Mouse (Mus musculus): Measurements from ENCODE around the gene Sema4d. TPM values are rescaled to one million over a fixed set of nuclear protein-coding genes. Genes with fewer than 3 reads are reported as not detected.

The Sema4d gene
- polyA plus RNA-seq, 1 experiment from 2014 or later = 17.4 TPM

DNA sequence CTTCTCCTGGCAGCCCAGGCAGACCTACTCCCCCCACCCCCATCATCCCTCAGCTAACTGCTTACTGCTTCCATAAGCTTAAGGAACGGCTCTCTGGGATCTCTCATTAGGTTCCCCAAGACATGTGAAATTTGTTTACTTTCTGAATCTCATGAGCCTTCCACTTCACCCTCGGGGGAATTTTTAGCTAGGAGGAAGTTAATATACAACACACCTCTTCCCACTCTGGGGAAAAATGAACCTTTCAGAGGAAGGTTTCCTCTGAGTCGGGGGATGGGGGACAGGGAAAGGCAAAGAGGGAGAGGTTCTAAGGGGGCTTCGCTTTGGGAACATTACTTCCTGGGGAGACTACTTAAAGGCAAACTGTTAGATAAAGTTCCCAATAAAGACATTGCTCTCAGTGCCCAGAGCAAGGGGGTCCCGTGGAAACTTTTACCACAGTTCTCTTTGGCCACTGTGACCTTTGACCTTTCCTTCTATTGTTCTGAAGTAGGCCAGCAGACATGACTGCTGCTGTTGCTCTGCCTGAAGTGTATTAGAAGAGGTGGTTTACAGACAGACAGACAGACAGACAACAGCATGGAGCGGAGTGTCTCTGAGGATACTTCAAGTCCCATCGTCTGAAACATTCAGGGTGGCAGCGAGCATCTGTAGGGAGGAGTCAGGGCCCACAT lies 30.4 kb upstream of the Sema4d start:
- H3K4me2 ChIP-seq (ENCODE audit: low read length) = no peak overlapping the region
- H3K27me3 ChIP-seq (ENCODE audit: control insufficient read depth, insufficient read depth, low read length) = no peaks in the 10 kb centered on the region
- ATAC-seq (ENCODE audit: insufficient number of reproducible peaks, insufficient read depth, low FRiP score, low read depth) = no peak
- H3K36me3 ChIP-seq (ENCODE audit: control insufficient read depth, insufficient read depth, low read length) = no peaks in the 10 kb centered on the region
- no peak overlapping the region for H3K4me3 ChIP-seq (ENCODE audit: control insufficient read depth in 1 of 2, insufficient read depth in 1 of 2, low read depth in 1 of 2, low read length in 2 of 2)
- H3K4me1 ChIP-seq (ENCODE audit: control insufficient read depth in 2 of 2, insufficient read depth in 2 of 2, low read length in 2 of 2) = peaks cover 0 to under 1% of the 10 kb centered on the region in 2 experiments; a peak in 1 of 4 replicates
- H3K9me3 ChIP-seq (ENCODE audit: control insufficient read depth, low read length) = no peaks in the 10 kb centered on the region
- H3K27ac ChIP-seq (replicated peaks in 1 of 2; ENCODE audit: control insufficient read depth in 1 of 2, insufficient read depth in 1 of 2, low read depth in 2 of 2, low read length in 2 of 2) = no peak overlapping the region
- WGBS = 53% methylated on average over 8 of the region's 8 CpGs
- H3K9ac ChIP-seq (ENCODE audit: low read length) = no peak overlapping the region

- Histone ChIP-seq H3K4me1 (ENCODE audit: control insufficient read depth in 2 of 2, insufficient read depth in 2 of 2, low read length in 2 of 2) (peaks cover 8% of the 10 kb centered on the region in 2 experiments; a peak in 3 of 4 replicates), H3K4me3 (ENCODE audit: control insufficient read depth in 1 of 2, insufficient read depth in 1 of 2, low read depth in 1 of 2, low read length in 2 of 2) (no peak overlapping the region), H3K4me2 (ENCODE audit: low read length) (no peak overlapping the region), H3K27me3 (ENCODE audit: control insufficient read depth, insufficient read depth, low read length) (no peaks in the 10 kb centered on the region), H3K9ac (ENCODE audit: low read length) (no peak overlapping the region), H3K9me3 (ENCODE audit: control insufficient read depth, low read length) (no peaks in the 10 kb centered on the region), H3K36me3 (ENCODE audit: control insufficient read depth, insufficient read depth, low read length) (no peaks in the 10 kb centered on the region), H3K27ac (replicated peaks in 1 of 2; ENCODE audit: control insufficient read depth in 1 of 2, insufficient read depth in 1 of 2, low read depth in 2 of 2, low read length in 2 of 2) (no peak overlapping the region)
- ATAC-seq (ENCODE audit: insufficient number of reproducible peaks, insufficient read depth, low FRiP score, low read depth) = no peak
- 42% methylated on average over 3 of the region's 3 CpGs for WGBS
Observed at GRCm38 (mm10) chr13:51821988-51822387, 28.4 kb upstream of the Sema4d start.

DNA sequence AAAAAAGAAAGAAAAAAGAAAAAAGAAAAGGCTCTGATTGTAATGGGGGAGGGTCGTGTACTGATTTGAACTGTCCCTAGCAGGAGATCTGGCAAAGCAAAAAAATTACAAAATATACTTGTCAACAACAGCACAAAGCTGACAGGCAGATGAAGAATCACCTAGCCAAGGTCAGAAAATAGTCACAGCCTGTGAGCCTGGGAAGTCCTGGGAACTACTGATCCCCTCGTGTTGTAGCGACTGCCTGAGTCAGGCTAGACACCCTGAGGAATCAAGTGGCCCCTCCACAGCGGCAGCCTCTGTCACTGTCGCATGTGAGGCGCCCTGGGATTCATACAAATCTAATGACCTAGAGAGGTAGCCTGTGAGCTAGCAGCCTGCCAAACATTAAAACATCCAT lies 25.8 kb upstream of the Sema4d start:
- Histone ChIP-seq H3K36me3 (ENCODE audit: control insufficient read depth, insufficient read depth, low read length) (no peaks in the 10 kb centered on the region), H3K9ac (ENCODE audit: low read length) (no peak overlapping the region), H3K4me2 (ENCODE audit: low read length) (no peak overlapping the region), H3K4me1 (ENCODE audit: control insufficient read depth in 2 of 2, insufficient read depth in 2 of 2, low read length in 2 of 2) (peaks cover 13 to 14% of the 10 kb centered on the region in 2 experiments; a peak in 3 of 4 replicates), H3K27ac (replicated peaks in 1 of 2; ENCODE audit: control insufficient read depth in 1 of 2, insufficient read depth in 1 of 2, low read depth in 2 of 2, low read length in 2 of 2) (no peak overlapping the region), H3K9me3 (ENCODE audit: control insufficient read depth, low read length) (no peaks in the 10 kb centered on the region), H3K27me3 (ENCODE audit: control insufficient read depth, insufficient read depth, low read length) (no peaks in the 10 kb centered on the region), H3K4me3 (ENCODE audit: control insufficient read depth in 1 of 2, insufficient read depth in 1 of 2, low read depth in 1 of 2, low read length in 2 of 2) (no peak overlapping the region)
- no peak for ATAC-seq (ENCODE audit: insufficient number of reproducible peaks, insufficient read depth, low FRiP score, low read depth)
- 58% methylated on average over 6 of the region's 6 CpGs for WGBS

DNA sequence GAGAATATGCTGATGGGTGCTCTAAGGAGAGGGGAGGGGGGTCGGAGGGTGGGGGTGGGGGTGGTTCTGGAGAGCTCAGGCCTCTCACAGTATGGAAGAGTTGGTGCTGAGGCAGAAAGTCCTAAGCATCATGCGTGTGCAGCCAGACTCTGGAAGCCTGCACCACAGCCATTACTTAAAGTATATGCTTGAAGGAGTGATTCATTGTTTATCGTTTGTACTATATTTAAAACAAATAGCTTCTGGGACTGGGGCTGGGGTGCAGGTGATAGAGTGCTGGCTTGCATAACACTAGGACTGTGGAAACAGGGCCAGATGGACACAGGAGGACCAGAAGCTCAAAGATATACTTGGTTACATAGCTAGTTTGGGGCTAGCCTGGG lies 25.4 kb upstream of the Sema4d start:
- Histone ChIP-seq H3K9ac (ENCODE audit: low read length) (no peak overlapping the region), H3K27me3 (ENCODE audit: control insufficient read depth, insufficient read depth, low read length) (no peaks in the 10 kb centered on the region), H3K9me3 (ENCODE audit: control insufficient read depth, low read length) (no peaks in the 10 kb centered on the region), H3K36me3 (ENCODE audit: control insufficient read depth, insufficient read depth, low read length) (no peaks in the 10 kb centered on the region), H3K4me1 (ENCODE audit: control insufficient read depth in 2 of 2, insufficient read depth in 2 of 2, low read length in 2 of 2) (peaks cover 14 to 15% of the 10 kb centered on the region in 2 experiments), H3K4me2 (ENCODE audit: low read length) (no peak overlapping the region), H3K27ac (replicated peaks in 1 of 2; ENCODE audit: control insufficient read depth in 1 of 2, insufficient read depth in 1 of 2, low read depth in 2 of 2, low read length in 2 of 2) (no peak overlapping the region), H3K4me3 (ENCODE audit: control insufficient read depth in 1 of 2, insufficient read depth in 1 of 2, low read depth in 1 of 2, low read length in 2 of 2) (no peak overlapping the region)
- no peak for ATAC-seq (ENCODE audit: insufficient number of reproducible peaks, insufficient read depth, low FRiP score, low read depth)
- 63% methylated on average over 3 of the region's 3 CpGs for WGBS

DNA sequence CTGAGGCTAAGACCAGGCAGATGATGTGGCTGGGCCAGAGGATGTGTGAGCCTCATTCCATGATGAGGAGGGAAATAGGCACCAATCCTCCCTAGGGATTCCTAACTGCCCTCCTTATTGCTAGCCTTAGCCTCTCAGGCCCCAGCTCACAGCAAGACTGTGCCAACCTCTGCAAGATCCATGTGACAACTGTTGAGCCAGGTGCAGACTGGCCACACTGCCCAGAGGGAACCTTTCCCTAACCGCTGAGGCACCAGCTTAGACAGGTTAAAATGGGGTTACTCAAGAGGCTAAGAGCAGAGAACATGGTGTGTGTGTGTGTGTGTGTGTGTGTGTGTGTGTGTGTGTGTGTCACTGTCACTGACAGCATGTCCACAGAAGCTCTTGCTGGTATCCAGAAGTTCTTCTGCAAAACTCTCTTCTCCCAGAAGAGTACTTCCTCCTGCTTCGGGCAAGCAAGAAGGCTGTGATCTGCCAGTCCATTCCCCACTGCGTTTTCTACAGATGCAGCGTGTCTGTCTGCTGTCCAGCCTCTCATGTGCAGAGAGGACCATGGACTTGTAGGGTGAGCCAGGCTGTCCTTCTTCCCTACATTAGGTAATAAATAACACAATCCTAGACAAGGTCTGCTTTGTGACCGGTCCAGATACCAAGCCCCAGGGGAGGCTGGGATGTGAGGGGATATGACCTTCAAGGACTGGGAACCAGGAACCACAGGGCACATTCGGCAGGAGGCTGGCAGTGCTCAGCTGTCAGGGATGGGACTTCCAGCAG lies 24.8 kb upstream of the Sema4d start:
- Histone ChIP-seq H3K4me3 (ENCODE audit: control insufficient read depth in 1 of 2, insufficient read depth in 1 of 2, low read depth in 1 of 2, low read length in 2 of 2) (no peak overlapping the region), H3K36me3 (ENCODE audit: control insufficient read depth, insufficient read depth, low read length) (no peaks in the 10 kb centered on the region), H3K9ac (ENCODE audit: low read length) (no peak overlapping the region), H3K4me2 (ENCODE audit: low read length) (no peak overlapping the region), H3K4me1 (ENCODE audit: control insufficient read depth in 2 of 2, insufficient read depth in 2 of 2, low read length in 2 of 2) (peaks cover 18 to 19% of the 10 kb centered on the region in 2 experiments), H3K27me3 (ENCODE audit: control insufficient read depth, insufficient read depth, low read length) (no peaks in the 10 kb centered on the region), H3K27ac (replicated peaks in 1 of 2; ENCODE audit: control insufficient read depth in 1 of 2, insufficient read depth in 1 of 2, low read depth in 2 of 2, low read length in 2 of 2) (no peak overlapping the region), H3K9me3 (ENCODE audit: control insufficient read depth, low read length) (no peaks in the 10 kb centered on the region)
- no peak for ATAC-seq (ENCODE audit: insufficient number of reproducible peaks, insufficient read depth, low FRiP score, low read depth)
- WGBS = 40% methylated on average over 6 of the region's 6 CpGs

DNA sequence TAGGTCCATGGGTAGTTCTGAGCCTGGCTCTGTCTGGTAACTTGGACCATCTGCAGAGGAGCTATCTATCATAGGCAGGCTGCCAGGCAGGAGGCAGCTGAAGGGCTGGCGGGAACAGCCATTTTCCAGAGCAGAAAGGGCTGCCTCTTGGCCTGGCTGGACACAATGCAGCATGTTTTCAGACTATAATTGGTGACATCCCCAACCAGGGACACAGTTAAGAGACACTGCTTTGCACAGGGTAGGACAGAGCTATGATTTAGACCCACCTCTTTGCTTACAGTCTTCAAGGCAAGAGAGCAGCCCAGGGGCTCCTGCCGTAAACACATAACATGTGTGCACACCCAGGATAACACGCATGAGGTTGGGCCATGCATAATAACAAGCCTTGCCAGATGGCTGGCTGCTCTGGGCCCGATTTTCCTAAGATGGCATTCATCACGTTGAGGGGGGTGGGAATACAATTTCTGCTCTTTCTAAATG lies 23.1 kb upstream of the Sema4d start:
- H3K27ac ChIP-seq (replicated peaks in 1 of 2; ENCODE audit: control insufficient read depth in 1 of 2, insufficient read depth in 1 of 2, low read depth in 2 of 2, low read length in 2 of 2) = peak overlapping the region; percentile 41 to 74
- 64% methylated on average over 5 of the region's 5 CpGs for WGBS
- H3K4me1 ChIP-seq (ENCODE audit: control insufficient read depth in 2 of 2, insufficient read depth in 2 of 2, low read length in 2 of 2) = peaks cover 18 to 19% of the 10 kb centered on the region in 2 experiments
- no peaks in the 10 kb centered on the region for H3K36me3 ChIP-seq (ENCODE audit: control insufficient read depth, insufficient read depth, low read length)
- ATAC-seq (ENCODE audit: insufficient number of reproducible peaks, insufficient read depth, low FRiP score, low read depth) = peak; percentile 51; the same call in 1 of the 2 replicates
- no peak overlapping the region for H3K4me2 ChIP-seq (ENCODE audit: low read length)
- no peaks in the 10 kb centered on the region for H3K27me3 ChIP-seq (ENCODE audit: control insufficient read depth, insufficient read depth, low read length)
- H3K9ac ChIP-seq (ENCODE audit: low read length) = no peak overlapping the region
- H3K4me3 ChIP-seq (ENCODE audit: control insufficient read depth in 1 of 2, insufficient read depth in 1 of 2, low read depth in 1 of 2, low read length in 2 of 2) = no peak overlapping the region
- no peaks in the 10 kb centered on the region for H3K9me3 ChIP-seq (ENCODE audit: control insufficient read depth, low read length)

GRCm38 (mm10) chr13:51815865-51816504 lies 22.4 kb upstream of the Sema4d start:
- peaks cover 18 to 19% of the 10 kb centered on the region in 2 experiments for H3K4me1 ChIP-seq (ENCODE audit: control insufficient read depth in 2 of 2, insufficient read depth in 2 of 2, low read length in 2 of 2)
- ATAC-seq (ENCODE audit: insufficient number of reproducible peaks, insufficient read depth, low FRiP score, low read depth) = peak; percentile 47; the same call in 1 of the 2 replicates
- H3K4me3 ChIP-seq (ENCODE audit: control insufficient read depth in 1 of 2, insufficient read depth in 1 of 2, low read depth in 1 of 2, low read length in 2 of 2) = no peak overlapping the region
- H3K27me3 ChIP-seq (ENCODE audit: control insufficient read depth, insufficient read depth, low read length) = no peaks in the 10 kb centered on the region
- no peaks in the 10 kb centered on the region for H3K9me3 ChIP-seq (ENCODE audit: control insufficient read depth, low read length)
- H3K36me3 ChIP-seq (ENCODE audit: control insufficient read depth, insufficient read depth, low read length) = no peaks in the 10 kb centered on the region
- 58% methylated on average over 9 of the region's 9 CpGs for WGBS
- H3K4me2 ChIP-seq (ENCODE audit: low read length) = no peak overlapping the region
- H3K9ac ChIP-seq (ENCODE audit: low read length) = no peak overlapping the region
- H3K27ac ChIP-seq (replicated peaks in 1 of 2; ENCODE audit: control insufficient read depth in 1 of 2, insufficient read depth in 1 of 2, low read depth in 2 of 2, low read length in 2 of 2) = peak overlapping the region; percentile 41 to 74
